Mouse (Mus musculus): ENCODE results near the gene Cox10. TPM values are rescaled to one million over a fixed set of nuclear protein-coding genes. Genes with fewer than 3 reads are reported as not detected.

The Cox10 gene
- polyA plus RNA-seq, 1 experiment, result 19.5 TPM

- H3K27me3 ChIP-seq (ENCODE audit: control insufficient read depth, insufficient read depth, low read length, poor library complexity, severe bottlenecking), result peaks cover 23% of the 10 kb centered on the region
- no peak overlapping the region for H3K27ac ChIP-seq (ENCODE audit: insufficient read depth, low read length)
Measured at GRCm38 (mm10) chr11:63919211-63920098, 159.8 kb downstream of the Cox10 start.

DNA sequence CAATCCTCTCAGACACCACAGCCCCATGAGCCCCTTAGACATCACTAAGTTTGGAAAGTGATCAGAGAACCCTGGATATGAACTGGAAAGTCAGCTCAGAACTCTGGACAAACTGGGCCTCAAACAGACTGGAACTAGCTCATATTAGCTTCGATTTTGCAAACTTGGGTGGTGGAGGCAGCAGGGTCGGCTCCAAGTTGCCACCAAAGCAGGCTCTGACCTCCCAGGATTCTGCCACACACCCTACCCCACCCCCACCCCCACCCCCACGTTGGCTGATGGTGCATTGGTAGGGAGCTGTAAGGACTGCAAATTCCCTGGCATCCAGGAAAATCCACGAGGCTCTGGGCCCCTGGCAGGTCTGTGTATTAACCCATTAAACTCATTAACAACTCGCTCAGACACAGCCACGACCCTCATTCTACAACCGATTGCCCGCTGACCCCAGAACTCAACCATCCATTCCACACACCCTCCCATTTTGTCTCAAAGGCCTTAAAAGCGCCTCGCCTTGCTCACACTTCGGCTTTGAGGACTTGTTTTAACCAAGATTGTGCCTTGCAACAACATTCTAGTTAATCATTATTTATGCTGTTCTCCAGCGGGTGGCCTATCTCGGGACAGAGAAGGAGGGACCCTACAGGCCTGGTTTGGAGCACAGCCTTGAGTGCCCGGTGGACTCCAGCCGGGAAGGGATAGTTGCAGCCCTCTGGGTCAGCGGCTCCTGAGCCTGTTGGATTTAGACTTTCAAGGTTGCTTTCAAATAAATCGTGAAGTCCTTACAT lies 160.8 kb downstream of the Cox10 start:
- TF ChIP-seq CTCF (IDR thresholded peaks at IDR 0.05; ENCODE audit: low read depth, low read length), result no peak
- peak overlapping the region; percentile 80; the same call in 1 of the 2 replicates for H3K4me3 ChIP-seq (ENCODE audit: low read depth, low read length)
- H3K9ac ChIP-seq (ENCODE audit: low read depth, poor library complexity, severe bottlenecking), result peak overlapping the region; percentile 71
- H3K27me3 ChIP-seq (ENCODE audit: control insufficient read depth, insufficient read depth, low read length, poor library complexity, severe bottlenecking), result peaks cover 21% of the 10 kb centered on the region
- H3K9me3 ChIP-seq (replicated peaks; ENCODE audit: control insufficient read depth, insufficient read depth, low read length, poor library complexity, severe bottlenecking), result no peaks in the 10 kb centered on the region
- no peak overlapping the region for H3K27ac ChIP-seq (ENCODE audit: insufficient read depth, low read length)
- H3K36me3 ChIP-seq (ENCODE audit: control insufficient read depth, insufficient read depth, low read length, poor library complexity, severe bottlenecking), result no peaks in the 10 kb centered on the region
- H3K4me1 ChIP-seq (ENCODE audit: control insufficient read depth, insufficient read depth, low read length), result peaks cover 2% of the 10 kb centered on the region

More at GRCm38 (mm10) chr11:63919211-63920098, 159.8 kb downstream of the Cox10 start:
- Histone ChIP-seq H3K4me1 (ENCODE audit: control insufficient read depth, insufficient read depth, low read length) (peaks cover 2% of the 10 kb centered on the region), H3K4me3 (ENCODE audit: low read depth, low read length) (peak overlapping the region; percentile 80), H3K9me3 (replicated peaks; ENCODE audit: control insufficient read depth, insufficient read depth, low read length, poor library complexity, severe bottlenecking) (no peaks in the 10 kb centered on the region), H3K36me3 (ENCODE audit: control insufficient read depth, insufficient read depth, low read length, poor library complexity, severe bottlenecking) (no peaks in the 10 kb centered on the region), H3K9ac (ENCODE audit: low read depth, poor library complexity, severe bottlenecking) (peak overlapping the region; percentile 71)
- no peak for TF ChIP-seq CTCF (IDR thresholded peaks at IDR 0.05; ENCODE audit: low read depth, low read length)
- TF ChIP-seq EP300 (IDR thresholded peaks at IDR 0.05; ENCODE audit: insufficient read depth, low read depth, low read length), result no peak
- TF ChIP-seq POLR2A (IDR thresholded peaks at IDR 0.05; ENCODE audit: insufficient read depth, low read length), result no peak

DNA sequence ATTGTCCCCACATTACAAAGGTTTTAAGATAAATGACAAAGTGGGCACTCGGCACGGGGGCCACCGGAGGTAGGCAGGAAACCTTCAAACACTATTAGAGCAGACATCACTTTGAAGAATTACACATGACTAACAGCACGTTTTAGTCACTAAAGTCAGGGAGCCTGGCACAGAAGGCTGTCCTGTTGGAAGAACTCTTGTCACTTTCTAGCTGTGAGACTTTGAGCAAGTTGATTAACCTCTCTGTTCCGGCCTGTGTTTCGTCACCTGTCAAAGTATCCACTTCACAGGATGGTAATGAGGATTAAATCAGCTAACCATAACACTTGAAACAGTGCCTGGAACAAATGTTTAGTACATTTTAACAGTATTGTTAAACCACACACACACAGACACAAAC lies 161.7 kb downstream of the Cox10 start:
- Histone ChIP-seq H3K9me3 (replicated peaks; ENCODE audit: control insufficient read depth, insufficient read depth, low read length, poor library complexity, severe bottlenecking) (no peaks in the 10 kb centered on the region), H3K27me3 (ENCODE audit: control insufficient read depth, insufficient read depth, low read length, poor library complexity, severe bottlenecking) (peaks cover 16% of the 10 kb centered on the region), H3K36me3 (ENCODE audit: control insufficient read depth, insufficient read depth, low read length, poor library complexity, severe bottlenecking) (no peaks in the 10 kb centered on the region), H3K27ac (ENCODE audit: insufficient read depth, low read length) (no peak overlapping the region), H3K4me1 (ENCODE audit: control insufficient read depth, insufficient read depth, low read length) (peaks cover 2% of the 10 kb centered on the region), H3K9ac (ENCODE audit: low read depth, poor library complexity, severe bottlenecking) (no peak overlapping the region), H3K4me3 (ENCODE audit: low read depth, low read length) (no peak overlapping the region)
- no peak for TF ChIP-seq EP300 (IDR thresholded peaks at IDR 0.05; ENCODE audit: insufficient read depth, low read depth, low read length)
- TF ChIP-seq CTCF (IDR thresholded peaks at IDR 0.05; ENCODE audit: low read depth, low read length), result no peak
- TF ChIP-seq POLR2A (IDR thresholded peaks at IDR 0.05; ENCODE audit: insufficient read depth, low read length), result no peak

GRCm38 (mm10) chr11:63914388-63914787 lies 164.9 kb downstream of the Cox10 start:
- Histone ChIP-seq H3K4me3 (ENCODE audit: low read depth, low read length) (peak overlapping the region; percentile 35), H3K4me1 (ENCODE audit: control insufficient read depth, insufficient read depth, low read length) (peaks cover 2% of the 10 kb centered on the region), H3K27me3 (ENCODE audit: control insufficient read depth, insufficient read depth, low read length, poor library complexity, severe bottlenecking) (peaks cover 5% of the 10 kb centered on the region), H3K36me3 (ENCODE audit: control insufficient read depth, insufficient read depth, low read length, poor library complexity, severe bottlenecking) (no peaks in the 10 kb centered on the region), H3K9me3 (replicated peaks; ENCODE audit: control insufficient read depth, insufficient read depth, low read length, poor library complexity, severe bottlenecking) (no peaks in the 10 kb centered on the region), H3K9ac (ENCODE audit: low read depth, poor library complexity, severe bottlenecking) (peak overlapping the region; percentile 41; the same call in 1 of the 2 replicates), H3K27ac (ENCODE audit: insufficient read depth, low read length) (no peak overlapping the region)
- TF ChIP-seq POLR2A (IDR thresholded peaks at IDR 0.05; ENCODE audit: insufficient read depth, low read length) (no peak), CTCF (IDR thresholded peaks at IDR 0.05; ENCODE audit: low read depth, low read length) (no peak), EP300 (IDR thresholded peaks at IDR 0.05; ENCODE audit: insufficient read depth, low read depth, low read length) (no peak)

- Histone ChIP-seq H3K9me3 (replicated peaks; ENCODE audit: control insufficient read depth, insufficient read depth, low read length, poor library complexity, severe bottlenecking) (no peaks in the 10 kb centered on the region), H3K4me1 (ENCODE audit: control insufficient read depth, insufficient read depth, low read length) (peaks cover 2% of the 10 kb centered on the region), H3K27me3 (ENCODE audit: control insufficient read depth, insufficient read depth, low read length, poor library complexity, severe bottlenecking) (0 out of 2 replicates have a peak, but pooled peaks cover under 1% of the 10 kb centered on the region), H3K27ac (ENCODE audit: insufficient read depth, low read length) (no peak overlapping the region), H3K4me3 (ENCODE audit: low read depth, low read length) (no peak overlapping the region; the same call in 1 of the 2 replicates), H3K36me3 (ENCODE audit: control insufficient read depth, insufficient read depth, low read length, poor library complexity, severe bottlenecking) (no peaks in the 10 kb centered on the region), H3K9ac (ENCODE audit: low read depth, poor library complexity, severe bottlenecking) (0 out of 2 replicates have a peak overlapping the region, but pooled peaks have one; percentile 9)
- TF ChIP-seq POLR2A (IDR thresholded peaks at IDR 0.05; ENCODE audit: insufficient read depth, low read length) (no peak), CTCF (IDR thresholded peaks at IDR 0.05; ENCODE audit: low read depth, low read length) (no peak), EP300 (IDR thresholded peaks at IDR 0.05; ENCODE audit: insufficient read depth, low read depth, low read length) (no peak)
Measured at GRCm38 (mm10) chr11:63913936-63914335, 165.3 kb downstream of the Cox10 start.

Other genes with a start within 250 kb of the Cox10 start
- 8.4 and 9.6 TPM in 2 replicates for gene Hs3st3b1, start 157.2 kb downstream of the Cox10 start, polyA plus RNA-seq (2011; ENCODE audit: insufficient read depth, insufficient read length, low read depth, missing spikeins)

Data from ES-Bruce4 (cell line).